ENCODE assay signal across 8 mouse cellular contexts in the genomic region with DNA sequence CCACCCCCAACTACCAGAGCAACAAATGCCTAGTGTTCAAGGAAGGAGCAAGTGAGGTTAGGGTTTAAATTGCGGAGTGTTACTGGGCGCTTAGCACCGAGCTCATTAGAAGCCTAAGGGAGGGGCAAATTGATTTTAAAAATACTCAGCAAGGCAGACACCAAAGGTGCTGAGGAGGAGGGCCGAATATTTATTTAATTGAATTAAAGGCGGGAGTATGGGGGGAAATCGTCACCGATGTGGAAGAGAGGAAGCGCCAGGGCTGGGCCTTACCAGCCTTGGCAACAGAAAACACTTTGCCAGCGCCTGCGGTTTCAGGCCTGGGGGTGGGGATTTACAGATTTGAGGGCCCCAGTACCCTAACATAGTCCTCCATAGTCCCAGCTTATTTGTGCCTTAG. TPM values are rescaled to one million over a fixed set of nuclear protein-coding genes. Genes with fewer than 3 reads are reported as not detected.
DNase-seq lines count a peak whose midpoint lies in the region; ATAC-seq and TF ChIP-seq lines count a peak whose summit lies in the region.

No protein-coding gene starts in this region.

- 12% methylated on average over 10 of the region's 10 CpGs for WGBS in hindbrain, embryonic 12.5 days
- 17% methylated on average over 10 of the region's 10 CpGs for WGBS in limb, embryonic 12.5 days

- H3K9me3 ChIP-seq in ES-Bruce4 (replicated peaks; ENCODE audit: control insufficient read depth, insufficient read depth, low read length, poor library complexity, severe bottlenecking), result no peaks in the 10 kb centered on the region
- H3K9me3 ChIP-seq in hindbrain, embryonic 12.5 days (replicated peaks), result no peaks in the 10 kb centered on the region
- H3K9me3 ChIP-seq in limb, embryonic 12.5 days, result no peaks in the 10 kb centered on the region

- peak overlapping the region; percentile 62 for H3K4me2 ChIP-seq in hindbrain, embryonic 12.5 days (replicated peaks)
- H3K4me2 ChIP-seq in limb, embryonic 12.5 days, result peak overlapping the region; percentile 59

- peak; percentile 14 for DNase-seq in embryo, embryonic 10 days (ENCODE audit: low spot score)
- DNase-seq in embryo, embryonic 9.5 days (ENCODE audit: extremely low spot score), result no peak
- peak; percentile 3 to 11 for DNase-seq in natural killer cell, adult 2 months (ENCODE audit: low spot score in 2 of 2)
- DNase-seq in thymus, postnatal 10 days (ENCODE audit: low spot score in 2 of 2), result peak; percentile 9 to 23

- no peak for TF ChIP-seq POLR2A in ES-Bruce4 (IDR thresholded peaks at IDR 0.05; ENCODE audit: insufficient read depth, low read length)

- no peak for TF ChIP-seq EP300 in ES-Bruce4 (IDR thresholded peaks at IDR 0.05; ENCODE audit: insufficient read depth, low read depth, low read length)

- H3K27ac ChIP-seq in ES-Bruce4 (ENCODE audit: insufficient read depth, low read length), result peak overlapping the region; percentile 73
- H3K27ac ChIP-seq in hindbrain, embryonic 12.5 days, result peak overlapping the region; percentile 94
- peak overlapping the region; percentile 97 for H3K27ac ChIP-seq in limb, embryonic 12.5 days

- ATAC-seq in common myeloid progenitor, adult 5-6 weeks (replicated peaks; ENCODE audit: low read depth, poor library complexity, severe bottlenecking), result peak; percentile 6
- ATAC-seq in hindbrain, embryonic 12.5 days (ENCODE audit: low FRiP score), result peak; percentile 41
- ATAC-seq in limb, embryonic 12.5 days (ENCODE audit: insufficient number of reproducible peaks, insufficient read depth, low FRiP score, low TSS enrichment, low read depth), result no peak

- no peak for TF ChIP-seq CTCF in ES-Bruce4 (IDR thresholded peaks at IDR 0.05; ENCODE audit: low read depth, low read length)

- H3K9ac ChIP-seq in ES-Bruce4 (ENCODE audit: low read depth, poor library complexity, severe bottlenecking), result peak overlapping the region; percentile 97
- peak overlapping the region; percentile 35; the same call in 1 of the 2 replicates for H3K9ac ChIP-seq in hindbrain, embryonic 12.5 days
- H3K9ac ChIP-seq in limb, embryonic 12.5 days (replicated peaks), result no peak overlapping the region

- H3K4me1 ChIP-seq in ES-Bruce4 (ENCODE audit: control insufficient read depth, insufficient read depth, low read length), result no peaks in the 10 kb centered on the region
- peaks cover 12% of the 10 kb centered on the region; the same call in 1 of the 2 replicates for H3K4me1 ChIP-seq in hindbrain, embryonic 12.5 days
- 0 out of 2 replicates have a peak, but pooled peaks cover 5% of the 10 kb centered on the region for H3K4me1 ChIP-seq in limb, embryonic 12.5 days (replicated peaks)

- H3K36me3 ChIP-seq in ES-Bruce4 (ENCODE audit: control insufficient read depth, insufficient read depth, low read length, poor library complexity, severe bottlenecking), result no peaks in the 10 kb centered on the region
- H3K36me3 ChIP-seq in hindbrain, embryonic 12.5 days, result no peaks in the 10 kb centered on the region
- H3K36me3 ChIP-seq in limb, embryonic 12.5 days, result no peaks in the 10 kb centered on the region

- no peaks in the 10 kb centered on the region for H3K27me3 ChIP-seq in ES-Bruce4 (ENCODE audit: control insufficient read depth, insufficient read depth, low read length, poor library complexity, severe bottlenecking)
- no peaks in the 10 kb centered on the region for H3K27me3 ChIP-seq in hindbrain, embryonic 12.5 days
- H3K27me3 ChIP-seq in limb, embryonic 12.5 days, result no peaks in the 10 kb centered on the region

- peak overlapping the region; percentile 57 for H3K4me3 ChIP-seq in ES-Bruce4 (ENCODE audit: low read depth, low read length)
- H3K4me3 ChIP-seq in hindbrain, embryonic 12.5 days, result peak overlapping the region; percentile 60
- peak overlapping the region; percentile 60 for H3K4me3 ChIP-seq in limb, embryonic 12.5 days (replicated peaks)

RNA-seq across cellular contexts. Expression of gene Tbl1x, which starts 1.0 kb away (rescaled TPM):
- 67.4 and 70.4 TPM in 2 replicates for polyA plus RNA-seq in ES-Bruce4 (2011; ENCODE audit: insufficient read depth, insufficient read length, low read depth, missing spikeins)
- 41.4 and 55.8 TPM in 2 replicates for total RNA-seq in common myeloid progenitor, adult 5-6 weeks (2017)
- polyA plus RNA-seq in hindbrain, embryonic 12.5 days (2016; fragmentation: Nextera tagmentation; extraction: Ambion mirVana), result 59.8 and 62.5 TPM in 2 replicates
- polyA plus RNA-seq in limb, embryonic 12.5 days (2016; fragmentation: Nextera tagmentation; extraction: Ambion mirVana), result 79.7 and 84.0 TPM in 2 replicates
